Mouse (Mus musculus) E14TG2a.4 (cell line): Measurements from ENCODE around the gene Impad1.

Experiments used
- CTCF ChIP-seq: conservative IDR thresholded peaks from 2 replicates; pipeline ENCODE4 v1.5.1; 2014; ENCODE audit warnings: low read length
- NANOG ChIP-seq: IDR thresholded peaks from 2 replicates; pipeline ENCODE4 v1.6.1; 2014; ENCODE audit warnings: borderline replicate concordance, low read length, mixed read lengths
- POU5F1 ChIP-seq: IDR thresholded peaks from 2 replicates; pipeline ENCODE4 v1.6.1; 2014; ENCODE audit warnings: low read length, borderline replicate concordance

GRCm38 (mm10) chr4:4792141-4792991, 789 bp downstream of the Impad1 start:
- TF ChIP-seq CTCF, result no peak
- no peak for TF ChIP-seq POU5F1
- no peak for TF ChIP-seq NANOG
